Mouse (Mus musculus): Measurements from ENCODE around the gene Polr2c. TPM values are rescaled to one million over a fixed set of nuclear protein-coding genes. Genes with fewer than 3 reads are reported as not detected.
A peak's percentile ranks its signal among the peaks of the same experiment; 100 is the strongest.

The Polr2c gene
- polyA plus RNA-seq, 1 experiment, result 78.8 TPM

- WGBS, result 12% methylated on average over 17 of the region's 17 CpGs
- DNase-seq (ENCODE audit: low read depth, low spot score), result no peak
Measured at GRCm38 (mm10) chr8:94875096-94875870, 18.0 kb downstream of the Polr2c start.

DNA sequence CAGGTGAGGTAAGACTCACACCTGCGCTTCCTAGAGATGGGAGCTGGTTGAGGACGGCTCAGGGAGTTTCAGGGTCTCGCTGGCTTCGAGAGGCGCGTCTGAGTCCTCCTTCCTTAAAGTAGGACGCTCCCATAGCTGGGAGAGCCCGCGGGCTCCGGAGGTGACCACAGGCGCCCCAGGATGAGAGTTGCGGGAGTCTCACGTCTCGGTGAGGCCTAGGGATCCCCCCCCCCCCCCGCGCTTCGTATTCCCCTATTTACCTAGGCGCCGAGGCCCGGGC, 18.6 kb downstream of the Polr2c start:
- no peak for DNase-seq (ENCODE audit: low read depth, low spot score)
- 1% methylated on average over 15 of the region's 20 CpGs for WGBS

GRCm38 (mm10) chr8:94876197-94876730, 19.0 kb downstream of the Polr2c start, which contains the start of gene Dok4:
Gene Dok4 (minus strand): TSS chr8:94876330.
- DNase-seq (ENCODE audit: low read depth, low spot score), result peak; percentile 54
- under 1% methylated on average over 37 of the region's 37 CpGs for WGBS

DNA sequence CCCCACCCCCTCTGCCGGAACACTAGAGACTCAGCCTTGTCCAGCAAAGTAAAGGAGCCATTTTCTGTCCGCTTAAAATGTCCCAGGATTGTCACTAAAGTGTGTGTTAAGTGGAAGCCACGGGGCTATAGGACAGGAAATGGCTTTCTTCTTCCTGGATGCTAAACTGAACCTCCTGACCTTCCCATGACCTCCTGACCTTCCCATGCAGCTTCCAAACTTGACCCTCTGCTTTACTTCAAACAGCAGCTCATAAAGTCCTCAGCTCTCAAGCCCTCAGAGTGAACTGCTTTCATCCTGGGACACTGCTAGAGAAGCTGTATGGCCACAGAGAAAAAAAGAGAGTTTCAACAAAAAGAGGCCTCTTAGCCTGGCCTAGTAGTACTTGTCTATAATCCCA, 19.6 kb downstream of the Polr2c start:
- 39% methylated on average over 3 of the region's 3 CpGs for WGBS
- DNase-seq (ENCODE audit: low read depth, low spot score), result no peak

- 73% methylated on average over 4 of the region's 4 CpGs for WGBS
- DNase-seq (ENCODE audit: low read depth, low spot score), result no peak
Measured at GRCm38 (mm10) chr8:94880742-94881141, 23.5 kb downstream of the Polr2c start.

- DNase-seq (ENCODE audit: low read depth, low spot score), result no peak
- 20% methylated on average over 14 of the region's 14 CpGs for WGBS
Measured at GRCm38 (mm10) chr8:94888383-94889036, 31.3 kb downstream of the Polr2c start.

DNA sequence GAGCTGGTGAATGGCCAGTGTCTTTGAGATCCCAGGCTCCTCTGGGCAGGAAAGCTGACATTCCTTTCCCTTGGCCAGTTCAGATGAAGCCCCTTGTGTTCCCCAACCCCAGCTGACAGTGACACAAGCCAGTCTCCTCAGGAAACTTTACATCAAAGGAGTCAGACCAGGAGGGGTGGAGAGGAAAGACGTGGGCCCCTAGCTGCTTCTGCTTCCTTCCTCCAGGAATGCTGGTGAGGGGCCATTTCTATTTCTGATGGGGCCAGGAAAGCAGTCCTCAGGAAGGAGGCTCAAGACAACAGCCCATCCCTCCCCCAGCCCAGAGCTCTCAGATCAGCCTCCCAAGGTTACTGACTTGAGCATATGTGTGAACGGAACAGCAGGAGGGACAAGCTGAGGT, 35.7 kb downstream of the Polr2c start:
- WGBS, result 76% methylated on average over 2 of the region's 2 CpGs

DNA sequence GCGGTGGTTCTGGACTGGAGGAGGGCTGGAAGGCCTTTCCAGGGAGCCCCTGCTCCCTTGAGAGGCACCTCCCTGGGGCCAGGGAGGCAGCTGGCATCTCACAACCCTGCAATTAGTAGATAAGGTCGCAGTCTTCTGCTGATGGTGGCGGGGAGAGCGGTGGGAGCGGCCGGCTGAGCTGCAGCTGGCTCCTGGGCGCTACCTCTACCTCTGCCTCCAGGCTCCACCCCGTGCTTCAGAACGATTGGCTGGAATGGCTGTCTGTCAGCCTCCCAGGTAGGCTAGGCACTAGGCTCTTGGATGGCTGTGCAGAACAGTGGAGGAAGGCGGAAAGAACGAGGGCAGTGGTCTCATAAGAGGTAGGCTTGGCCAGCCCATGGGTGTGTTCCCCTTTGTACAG, 42.0 kb downstream of the Polr2c start:
- WGBS, result 17% methylated on average over 11 of the region's 11 CpGs

More for the DNA sequence above, 35.7 kb downstream of the Polr2c start:
- no peak for DNase-seq (ENCODE audit: low read depth, low spot score)

DNA sequence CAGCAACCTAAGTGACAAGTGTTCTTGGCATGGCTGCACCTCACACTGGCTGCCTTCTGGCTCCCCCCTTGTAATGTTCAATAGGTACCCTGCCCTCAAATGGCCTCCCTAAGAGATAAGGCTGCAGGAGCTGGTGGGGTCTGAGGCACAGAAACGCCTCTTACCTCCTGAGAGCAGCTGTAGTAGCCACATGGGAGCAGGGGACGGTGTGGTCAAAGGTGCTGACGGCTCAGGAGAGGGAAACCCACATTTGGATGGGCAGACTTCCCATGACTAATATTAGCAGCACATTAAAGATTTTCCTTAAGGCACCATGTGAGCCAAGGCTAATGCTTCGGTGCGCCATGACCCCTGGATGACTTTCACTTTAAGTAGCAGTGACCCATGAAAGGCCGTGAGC, 43.4 kb downstream of the Polr2c start:
- WGBS, result 74% methylated on average over 6 of the region's 6 CpGs
- DNase-seq (ENCODE audit: low read depth, low spot score), result no peak

More for the DNA sequence above, 42.0 kb downstream of the Polr2c start:
- DNase-seq (ENCODE audit: low read depth, low spot score), result peak; percentile 82

DNA sequence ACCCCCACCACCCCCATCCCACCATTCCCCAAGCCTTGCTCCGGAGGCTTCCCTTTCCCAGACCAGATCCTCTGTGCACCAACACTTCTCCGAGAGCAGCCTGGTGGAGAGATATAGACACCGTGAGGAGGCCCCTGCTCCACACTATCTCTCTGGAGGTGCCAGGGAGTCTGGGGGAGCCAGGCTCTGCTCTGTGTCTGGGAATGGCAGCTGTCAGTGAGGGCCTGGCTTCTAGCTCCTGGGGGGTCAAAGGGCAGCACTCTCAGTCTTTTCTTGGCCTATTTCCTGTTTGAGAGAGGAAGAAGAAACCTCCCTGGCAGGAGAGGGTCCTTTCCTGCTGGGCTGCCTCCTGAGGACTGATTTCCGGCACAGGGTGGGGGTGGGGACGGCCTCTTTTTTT, 43.8 kb downstream of the Polr2c start:
- DNase-seq (ENCODE audit: low read depth, low spot score), result no peak
- 50% methylated on average over 5 of the region's 5 CpGs for WGBS

GRCm38 (mm10) chr8:94903709-94904108, 46.5 kb downstream of the Polr2c start:
- no peak for DNase-seq (ENCODE audit: low read depth, low spot score)
- 62% methylated on average over 12 of the region's 12 CpGs for WGBS

DNA sequence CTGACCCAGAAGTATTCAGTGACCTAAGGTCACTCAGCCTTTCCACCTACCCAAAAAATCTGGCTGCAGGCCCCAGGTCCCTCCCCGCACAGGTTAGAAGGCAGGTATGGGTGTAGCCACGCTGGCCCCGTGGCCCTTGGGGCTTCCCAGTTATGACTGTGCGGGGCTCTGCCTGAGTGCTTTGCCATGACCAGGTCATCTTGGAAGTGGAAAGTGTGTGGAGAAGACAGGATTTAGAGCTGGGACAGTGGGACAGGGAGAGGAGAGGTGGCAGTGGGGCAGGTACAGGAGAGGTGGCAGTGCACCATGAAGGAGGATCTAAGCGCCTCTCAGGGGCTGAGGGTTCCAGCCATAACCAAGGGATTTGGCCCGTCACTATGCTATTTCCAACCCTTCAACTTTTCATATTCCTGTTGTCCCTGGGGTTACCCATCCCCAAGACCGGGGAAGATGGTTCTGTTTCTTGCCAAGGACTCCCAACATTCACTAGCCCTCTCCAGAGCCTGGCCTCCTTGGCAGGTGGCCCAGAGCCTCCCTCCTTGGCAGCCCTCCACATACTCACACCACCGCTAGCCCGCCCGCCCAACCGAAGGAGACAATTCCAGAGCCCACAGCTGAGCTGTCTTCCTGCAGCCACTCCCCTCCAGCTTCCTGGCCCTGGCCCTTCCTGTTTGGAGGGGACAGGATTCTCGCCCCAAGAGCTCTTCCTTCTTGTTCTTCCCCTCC, 47.4 kb downstream of the Polr2c start:
- 38% methylated on average over 12 of the region's 12 CpGs for WGBS
- DNase-seq (ENCODE audit: low read depth, low spot score), result no peak

DNA sequence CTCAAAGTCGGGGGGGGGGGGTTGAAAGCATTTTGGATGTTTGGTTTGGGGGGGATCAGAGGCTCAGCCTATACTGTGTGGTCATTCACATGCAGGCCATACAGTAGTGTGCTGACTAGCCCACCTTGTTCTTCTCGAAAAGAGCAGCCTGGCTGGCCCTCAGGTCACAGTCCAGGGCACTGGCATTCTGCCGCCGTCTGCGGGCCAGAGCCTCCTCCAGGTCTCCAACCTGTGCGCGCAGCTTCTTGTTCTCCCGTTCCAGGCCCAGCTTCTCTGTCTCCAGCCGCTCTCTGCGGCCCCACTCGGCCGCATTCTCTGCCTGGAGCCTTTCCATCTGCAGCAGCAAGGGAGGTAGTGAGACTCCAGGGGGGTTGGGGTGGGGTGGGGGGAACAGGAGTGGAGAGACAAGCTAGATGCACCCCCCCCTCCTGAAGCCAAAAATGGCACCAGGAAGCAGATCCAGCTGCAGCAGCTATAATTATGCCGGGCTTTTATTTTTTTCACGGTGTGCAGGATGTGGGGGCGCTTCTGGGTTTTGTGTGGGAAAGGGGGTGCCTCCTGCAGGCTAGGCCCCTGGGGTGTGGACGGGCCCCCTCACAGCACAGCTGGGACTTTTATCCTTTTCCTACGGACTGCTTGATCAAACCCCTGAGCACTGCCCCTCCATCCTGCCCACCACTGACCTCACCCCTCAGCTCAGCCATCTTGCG, 50.5 kb downstream of the Polr2c start:
- 85% methylated on average over 18 of the region's 18 CpGs for WGBS
- no peak for DNase-seq (ENCODE audit: low read depth, low spot score)

GRCm38 (mm10) chr8:94908847-94909246, 51.6 kb downstream of the Polr2c start:
- peak; percentile 80 for DNase-seq (ENCODE audit: low read depth, low spot score)
- 6% methylated on average over 4 of the region's 4 CpGs for WGBS

- 25% methylated on average over 77 of the region's 77 CpGs for WGBS
Measured at GRCm38 (mm10) chr8:94913061-94913660, 55.9 kb downstream of the Polr2c start.

GRCm38 (mm10) chr8:94914256-94914655, 57.0 kb downstream of the Polr2c start:
- WGBS, result 75% methylated on average over 6 of the region's 6 CpGs
- no peak for DNase-seq (ENCODE audit: low read depth, low spot score)

More at GRCm38 (mm10) chr8:94913061-94913660, 55.9 kb downstream of the Polr2c start:
- DNase-seq (ENCODE audit: low read depth, low spot score), result no peak

DNA sequence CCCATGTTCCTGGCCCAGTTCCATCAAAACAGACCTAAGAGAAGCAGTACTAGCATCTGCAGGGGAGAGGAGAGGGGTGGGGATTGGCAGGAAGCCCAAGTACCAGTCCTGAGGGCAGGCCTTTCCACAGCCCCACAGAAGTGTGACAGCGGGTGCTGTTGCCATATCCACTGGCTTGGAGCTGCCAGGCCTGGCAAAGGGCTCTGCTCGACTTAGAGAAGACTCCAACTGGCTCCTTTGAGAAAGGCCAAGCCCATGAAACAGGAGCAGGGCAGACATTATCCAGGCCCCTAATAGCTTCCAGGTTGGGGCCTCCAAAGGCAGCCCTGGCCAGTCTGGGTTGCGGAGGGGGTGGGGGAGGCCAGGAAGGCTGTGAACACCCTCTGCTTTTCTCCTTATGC, 57.5 kb downstream of the Polr2c start:
- DNase-seq (ENCODE audit: low read depth, low spot score), result no peak
- 61% methylated on average over 3 of the region's 3 CpGs for WGBS

GRCm38 (mm10) chr8:94916311-94916959, 59.2 kb downstream of the Polr2c start:
- WGBS, result 55% methylated on average over 9 of the region's 9 CpGs
- DNase-seq (ENCODE audit: low read depth, low spot score), result no peak

DNA sequence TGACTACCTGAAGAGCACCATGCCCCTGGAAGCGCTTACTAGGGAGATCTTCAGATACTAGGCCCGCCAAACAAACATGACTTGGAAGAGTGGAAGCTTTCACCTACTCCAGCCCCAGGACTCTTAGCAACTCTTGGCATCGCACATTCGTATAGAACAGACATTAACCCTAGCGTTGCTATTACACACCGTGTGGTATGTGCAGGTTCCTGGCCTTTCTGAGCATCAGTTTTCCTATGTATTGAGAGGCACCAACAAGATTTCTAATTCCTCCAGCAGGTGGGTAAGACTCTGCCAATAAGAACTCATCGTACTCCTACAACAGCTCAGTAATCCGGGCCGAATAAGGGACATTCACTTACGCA, 59.7 kb downstream of the Polr2c start:
- 27% methylated on average over 10 of the region's 10 CpGs for WGBS
- DNase-seq (ENCODE audit: low read depth, low spot score), result no peak
